Mouse (Mus musculus) liver, adult (tissue): ENCODE measurements around the gene Ankrd33b.

Experiments
- GATA4 ChIP-seq: IDR thresholded peaks from 2 replicates; pipeline ENCODE4 v1.6.1; 2014; ENCODE audit warnings: mild to moderate bottlenecking, low read length; ENCODE audit not compliant: insufficient replicate concordance

Ankrd33b gene

DNA sequence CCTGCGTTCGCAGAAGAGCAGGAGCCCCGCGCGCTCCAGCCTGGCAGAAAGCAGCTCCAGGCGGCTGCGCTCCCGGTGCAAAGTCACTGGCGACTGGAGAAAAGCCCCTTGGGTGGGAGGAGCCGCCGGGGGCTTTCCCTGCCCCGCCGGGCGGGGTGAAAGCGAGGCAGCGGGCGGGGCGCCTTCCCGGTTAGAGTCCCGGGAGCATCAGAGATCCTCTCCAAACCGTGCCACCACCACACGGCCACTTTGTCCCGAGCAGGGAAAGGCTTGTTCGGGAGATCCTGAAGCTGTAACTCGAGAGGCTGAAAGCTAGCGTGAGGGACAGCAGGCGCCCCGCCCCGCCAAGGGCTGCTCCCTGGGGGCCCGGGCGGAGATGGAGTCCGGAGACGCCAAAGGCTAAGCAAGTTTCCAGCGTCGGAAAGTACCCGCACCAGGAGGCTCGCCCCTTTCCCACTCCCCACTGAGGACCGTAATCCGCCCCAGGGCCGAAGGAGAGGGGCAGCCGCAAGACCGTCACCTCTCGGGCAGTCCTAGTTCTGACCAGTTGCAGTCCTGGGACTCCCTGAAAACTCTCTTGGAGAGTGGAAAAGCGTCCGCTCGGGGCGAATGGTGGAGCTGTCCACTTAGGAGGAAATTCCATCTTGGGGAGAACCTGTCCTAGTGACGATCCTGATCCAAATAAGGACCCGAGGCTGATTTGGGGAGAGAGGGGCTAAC, at the start of gene Ankrd33b:
Gene Ankrd33b (minus strand): TSS at position 246 of the 720 bp plus-strand sequence.
- no peak for TF ChIP-seq GATA4

- TF ChIP-seq GATA4: no peak
Measured at GRCm38 (mm10) chr15:31415181-31415580, 47.7 kb upstream of the Ankrd33b start.

GRCm38 (mm10) chr15:31414179-31414898, 46.8 kb upstream of the Ankrd33b start:
- TF ChIP-seq GATA4: no peak

DNA sequence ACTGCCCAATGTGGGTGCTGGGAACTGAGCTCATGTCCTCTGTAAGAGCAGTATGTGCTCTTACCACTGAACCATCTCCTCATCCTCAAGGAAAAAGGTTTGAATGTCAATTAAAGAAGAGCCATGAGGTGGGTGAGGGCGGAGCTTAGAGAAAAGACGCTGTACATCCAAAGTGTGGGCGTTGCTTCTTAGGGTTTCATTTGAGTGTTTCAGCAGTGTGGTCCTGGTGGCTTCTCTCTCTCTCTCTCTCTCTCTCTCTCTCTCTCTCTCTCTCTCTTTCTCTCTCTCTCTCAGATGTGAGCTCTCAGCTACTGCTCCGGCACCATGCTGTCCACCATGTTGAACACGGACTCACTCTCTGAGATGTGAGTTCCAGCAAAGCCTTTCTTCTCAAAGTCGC, 46.1 kb upstream of the Ankrd33b start:
- no peak for TF ChIP-seq GATA4

- TF ChIP-seq GATA4: no peak
Measured at GRCm38 (mm10) chr15:31412933-31413332, 45.4 kb upstream of the Ankrd33b start.

- no peak for TF ChIP-seq GATA4
Measured at GRCm38 (mm10) chr15:31412436-31412835, 44.9 kb upstream of the Ankrd33b start.

DNA sequence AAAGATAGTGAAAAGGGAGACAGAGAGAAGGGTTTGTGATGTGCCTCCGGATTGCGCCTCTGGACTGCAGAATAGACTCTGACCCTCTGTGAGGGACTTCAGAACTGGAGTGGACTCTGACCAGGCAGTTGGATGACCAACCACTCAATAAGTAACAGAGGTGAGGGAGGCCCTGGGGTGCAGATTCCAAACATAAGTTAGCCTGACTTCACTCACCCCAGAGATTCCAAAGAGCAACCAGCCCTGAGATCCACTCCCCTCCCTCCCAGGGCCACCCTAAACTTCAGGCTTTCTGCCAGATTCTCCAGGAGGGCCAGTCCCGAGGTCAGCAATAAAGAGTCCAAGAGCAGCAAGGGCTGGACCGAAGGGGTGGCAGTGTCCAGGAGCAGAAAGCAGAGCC, 40.0 kb upstream of the Ankrd33b start:
- TF ChIP-seq GATA4: no peak

GRCm38 (mm10) chr15:31406881-31407280, 39.4 kb upstream of the Ankrd33b start:
- no peak for TF ChIP-seq GATA4

DNA sequence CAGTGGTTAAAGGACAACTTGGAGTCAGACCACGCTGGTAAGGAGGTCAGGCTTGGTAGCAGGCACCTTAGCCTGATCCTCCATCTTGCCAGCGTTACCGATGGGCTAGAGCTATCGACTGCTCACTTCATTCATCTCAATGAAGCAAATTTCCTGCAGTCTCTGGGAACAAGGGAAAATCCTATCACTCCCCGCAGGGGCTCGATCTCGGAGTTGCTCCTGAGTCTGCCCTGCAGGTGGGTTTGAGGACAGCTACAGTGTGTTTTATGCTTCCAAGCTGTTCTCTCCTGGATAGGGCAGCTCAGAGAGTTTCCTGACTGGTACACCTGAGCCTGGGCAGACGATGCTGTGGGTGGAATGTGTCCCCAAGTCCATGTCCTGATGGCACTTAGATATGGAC, 36.8 kb upstream of the Ankrd33b start:
- no peak for TF ChIP-seq GATA4

DNA sequence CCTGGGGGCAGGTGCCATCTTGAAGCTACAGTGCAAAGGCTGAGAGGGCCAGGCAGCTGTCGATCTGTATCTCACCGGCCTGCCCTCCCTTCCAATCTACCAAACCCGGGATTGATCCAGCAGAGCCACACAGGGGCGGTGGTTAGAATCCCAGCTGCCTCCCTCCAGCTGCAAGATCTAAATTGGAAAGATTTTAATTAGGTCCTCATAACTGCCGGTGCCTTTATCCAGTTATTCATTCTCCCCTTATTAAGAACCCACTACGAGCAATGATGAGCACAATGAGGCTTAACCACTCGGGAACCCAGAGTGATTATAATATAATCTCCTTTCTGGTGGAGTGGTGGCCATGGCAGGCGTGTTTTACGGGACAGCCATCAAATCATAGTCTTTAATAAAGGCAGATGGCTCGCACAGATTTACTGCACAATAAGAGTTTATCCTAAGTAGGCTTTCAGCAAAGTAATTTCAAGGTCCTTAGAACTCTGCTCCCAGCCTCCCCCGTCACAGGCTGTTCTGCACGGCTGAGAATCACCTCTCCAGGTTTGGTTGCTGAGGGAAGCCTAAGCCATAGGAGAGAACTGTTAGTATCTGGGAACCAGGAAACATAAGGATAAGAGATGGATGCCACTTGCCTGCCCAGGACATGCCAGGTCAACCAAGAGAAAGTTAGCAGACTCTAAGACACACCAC, 34.8 kb upstream of the Ankrd33b start:
- TF ChIP-seq GATA4: no peak

GRCm38 (mm10) chr15:31400974-31401373, 33.4 kb upstream of the Ankrd33b start:
- TF ChIP-seq GATA4: no peak

GRCm38 (mm10) chr15:31398769-31399168, 31.2 kb upstream of the Ankrd33b start:
- TF ChIP-seq GATA4: no peak

- TF ChIP-seq GATA4: no peak
Measured at GRCm38 (mm10) chr15:31397379-31397778, 29.9 kb upstream of the Ankrd33b start.

DNA sequence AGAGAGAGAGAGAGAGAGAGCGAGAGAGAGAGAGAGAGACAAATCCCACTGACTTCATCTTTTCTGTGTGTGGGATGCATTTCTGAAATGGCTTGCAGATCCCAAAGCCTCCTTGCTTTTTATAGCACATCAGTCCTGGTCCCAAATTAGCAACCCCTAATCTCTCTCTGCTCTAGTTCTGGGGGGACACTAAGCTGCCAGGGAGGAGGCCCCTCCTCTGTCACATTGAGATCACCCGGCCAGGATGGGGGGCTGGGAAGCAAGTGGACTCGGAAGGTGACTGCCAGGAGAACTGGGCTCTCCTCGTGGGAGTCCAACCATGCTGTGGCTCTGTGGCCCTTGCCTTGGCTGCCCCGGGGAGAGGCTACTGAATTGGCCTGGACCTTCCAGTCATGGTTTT, 29.2 kb upstream of the Ankrd33b start:
- TF ChIP-seq GATA4: no peak

DNA sequence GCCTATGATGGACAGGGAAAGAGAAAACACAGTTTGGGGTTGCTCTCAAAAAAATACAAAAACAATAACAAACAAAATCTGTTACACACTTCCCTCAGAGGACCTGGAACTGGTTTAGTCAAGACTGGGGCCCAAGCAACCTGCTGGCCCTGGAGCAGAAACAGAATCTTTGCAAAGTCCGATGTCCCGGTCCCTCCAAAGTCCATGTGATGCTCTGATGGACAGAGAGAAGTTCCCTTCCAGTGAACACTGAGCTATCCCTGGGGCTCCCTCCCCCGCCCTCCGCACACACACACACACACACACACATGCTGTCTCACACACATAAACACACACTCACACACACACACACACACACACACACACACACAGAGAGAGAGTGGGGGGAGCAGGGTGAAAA, 28.5 kb upstream of the Ankrd33b start:
- TF ChIP-seq GATA4: no peak

DNA sequence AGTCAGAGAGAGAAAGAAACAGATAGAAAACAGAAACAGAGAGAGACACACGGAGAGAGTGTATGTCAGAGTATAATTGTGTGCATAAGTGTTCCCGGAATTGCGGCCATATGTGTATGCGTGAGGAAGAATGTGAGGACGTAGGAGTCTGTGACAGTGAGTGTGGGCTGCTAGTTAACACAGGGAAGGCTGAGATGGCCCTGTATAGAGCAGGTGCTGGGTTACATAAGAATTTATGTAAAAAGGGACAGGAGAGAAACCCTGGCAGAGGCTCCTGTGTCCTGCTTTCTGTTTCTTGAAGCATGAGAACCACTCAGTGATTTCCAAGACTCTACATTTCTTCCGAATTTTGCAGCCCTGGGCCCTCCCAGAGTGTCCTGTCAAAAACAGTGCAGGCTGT, 25.9 kb upstream of the Ankrd33b start:
- no peak for TF ChIP-seq GATA4
